Mouse (Mus musculus) embryonic facial prominence, embryonic 13.5 days (tissue): ENCODE results near the gene Ing5. TPM values are rescaled to one million over a fixed set of nuclear protein-coding genes. Genes with fewer than 3 reads are reported as not detected.
"Not testable (repeated sequence)": the region's sequence is repeated elsewhere in the genome, so short reads cannot be mapped to it uniquely, and the experiment has no call there.

ENCODE experiments used
- ATAC-seq: fragments of 200-750 bp; cut with Nextera tagmentation; 2 replicates; pipeline ENCODE4 v1.8.0; 2017; ENCODE audit warnings: low read depth; ENCODE audit not compliant: insufficient number of reproducible peaks, insufficient read depth, low FRiP score, low TSS enrichment
- H3K27ac ChIP-seq: fragments of 300-500 bp; sonication (generic); 2 replicates; pipeline ENCODE4 v1.5.1; 2015; ENCODE audit warnings: moderate library complexity, mild to moderate bottlenecking, inconsistent platforms
- H3K27me3 ChIP-seq: fragments of 300-500 bp; sonication (generic); 2 replicates; pipeline ENCODE4 v1.6.1; 2015; ENCODE audit warnings: mild to moderate bottlenecking, inconsistent platforms
- H3K36me3 ChIP-seq: fragments of 300-500 bp; sonication (generic); 2 replicates; pipeline ENCODE4 v1.6.1; 2015; ENCODE audit warnings: mild to moderate bottlenecking, inconsistent platforms
- H3K4me1 ChIP-seq: fragments of 300-500 bp; sonication (generic); 2 replicates; pipeline ENCODE4 v1.6.1; 2015; ENCODE audit warnings: inconsistent platforms
- H3K4me2 ChIP-seq: fragments of 300-500 bp; sonication (generic); 2 replicates; pipeline ENCODE4 v1.6.1; 2015; ENCODE audit warnings: moderate library complexity, mild to moderate bottlenecking, inconsistent platforms
- H3K4me3 ChIP-seq: fragments of 300-500 bp; sonication (generic); 2 replicates; pipeline ENCODE4 v1.5.1; 2015; ENCODE audit warnings: mild to moderate bottlenecking, inconsistent platforms
- H3K9ac ChIP-seq: fragments of 300-500 bp; sonication (generic); 2 replicates; pipeline ENCODE4 v1.6.1; 2015; ENCODE audit warnings: mild to moderate bottlenecking, inconsistent platforms
- H3K9me3 ChIP-seq: fragments of 300-500 bp; sonication (generic); 2 replicates; pipeline ENCODE4 v1.6.1; 2016; ENCODE audit warnings: inconsistent platforms
- WGBS: fragments of 180-500 bp; shearing (Covaris S2); methylation state at CpG from one replicate; pipeline ENCODE4 v1.1.7; 2015; ENCODE audit warnings: mixed read lengths; 5-methylcytosine and 5-hydroxymethylcytosine counted together
- polyA plus RNA-seq: library from polyadenylated mRNA; unstranded; fragments of >200 nt; fragmentation: Nextera tagmentation; extraction: Ambion mirVana; gene quantifications from 2 replicates; pipeline ENCODE4 v1.2.1, GENCODE M21; 2015

Ing5 gene
- polyA plus RNA-seq, 1 experiment from 2014 or later = 16.5 TPM

DNA sequence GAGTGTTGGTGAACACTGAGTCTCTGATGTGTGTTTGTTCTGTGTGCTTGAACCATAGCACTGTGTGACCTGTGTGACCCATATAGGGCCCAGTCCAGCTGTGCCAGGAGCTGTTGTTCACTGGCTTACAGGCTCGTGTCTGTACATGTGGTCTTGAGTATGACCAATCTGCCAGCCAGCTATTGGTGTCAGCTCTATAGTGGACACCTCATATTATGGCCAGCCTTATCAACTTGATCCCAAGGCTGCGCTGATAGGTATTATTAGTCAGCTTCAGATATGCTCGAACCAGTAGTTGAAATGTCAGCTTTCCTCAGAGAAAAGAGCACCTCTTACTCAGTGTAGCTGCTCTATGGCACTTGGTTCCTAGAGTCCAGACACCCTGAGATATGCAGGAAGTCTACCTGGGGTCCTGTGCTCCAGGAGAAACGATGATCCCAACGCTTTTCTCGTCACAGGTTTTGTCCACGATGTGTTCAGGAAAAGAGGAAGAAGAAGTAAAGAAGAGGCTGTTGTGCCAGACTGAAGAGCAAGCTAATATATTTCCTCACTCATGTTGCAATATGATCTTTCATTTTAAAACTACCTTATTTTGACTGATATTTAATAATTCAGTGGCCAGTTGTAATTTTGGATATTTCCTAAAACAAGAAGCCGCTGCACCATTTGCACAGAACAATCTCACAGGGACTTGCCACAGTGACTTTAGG lies 14.2 kb downstream of the Ing5 start:
- H3K4me2 ChIP-seq = no peak overlapping the region
- H3K9me3 ChIP-seq = no peaks in the 10 kb centered on the region
- H3K27ac ChIP-seq = no peak overlapping the region
- no peak overlapping the region for H3K9ac ChIP-seq
- 91% methylated on average over 8 of the region's 8 CpGs for WGBS
- no peak overlapping the region for H3K4me3 ChIP-seq
- no peak for ATAC-seq
- H3K36me3 ChIP-seq = peaks cover 88% of the 10 kb centered on the region
- H3K4me1 ChIP-seq = no peaks in the 10 kb centered on the region
- H3K27me3 ChIP-seq = no peaks in the 10 kb centered on the region

DNA sequence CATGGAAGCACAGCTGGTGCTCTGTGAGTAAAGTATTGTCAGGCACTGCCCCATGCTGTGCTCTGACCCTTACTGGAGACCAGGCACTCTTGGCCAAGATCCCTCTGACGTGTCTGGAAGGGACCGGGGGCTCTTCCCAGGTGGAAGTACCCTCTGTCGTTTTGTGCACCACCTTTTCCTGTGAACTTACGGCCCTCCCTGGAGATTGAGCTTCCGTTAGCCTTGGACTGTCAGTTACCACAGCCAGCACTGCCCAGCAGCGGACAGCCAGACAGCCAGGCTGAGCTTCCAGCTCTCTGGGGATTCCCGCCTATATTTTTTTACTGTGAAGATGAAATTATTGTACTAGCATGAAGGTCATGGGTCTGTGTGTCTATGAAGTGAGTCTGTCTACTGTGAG lies 15.0 kb downstream of the Ing5 start:
- no peak overlapping the region for H3K27ac ChIP-seq
- WGBS = 93% methylated on average over 7 of the region's 7 CpGs
- H3K4me1 ChIP-seq = no peaks in the 10 kb centered on the region
- H3K9me3 ChIP-seq = no peaks in the 10 kb centered on the region
- no peaks in the 10 kb centered on the region for H3K27me3 ChIP-seq
- H3K4me3 ChIP-seq = no peak overlapping the region
- ATAC-seq = no peak
- no peak overlapping the region for H3K9ac ChIP-seq
- H3K36me3 ChIP-seq = peaks cover 80% of the 10 kb centered on the region
- H3K4me2 ChIP-seq = no peak overlapping the region

DNA sequence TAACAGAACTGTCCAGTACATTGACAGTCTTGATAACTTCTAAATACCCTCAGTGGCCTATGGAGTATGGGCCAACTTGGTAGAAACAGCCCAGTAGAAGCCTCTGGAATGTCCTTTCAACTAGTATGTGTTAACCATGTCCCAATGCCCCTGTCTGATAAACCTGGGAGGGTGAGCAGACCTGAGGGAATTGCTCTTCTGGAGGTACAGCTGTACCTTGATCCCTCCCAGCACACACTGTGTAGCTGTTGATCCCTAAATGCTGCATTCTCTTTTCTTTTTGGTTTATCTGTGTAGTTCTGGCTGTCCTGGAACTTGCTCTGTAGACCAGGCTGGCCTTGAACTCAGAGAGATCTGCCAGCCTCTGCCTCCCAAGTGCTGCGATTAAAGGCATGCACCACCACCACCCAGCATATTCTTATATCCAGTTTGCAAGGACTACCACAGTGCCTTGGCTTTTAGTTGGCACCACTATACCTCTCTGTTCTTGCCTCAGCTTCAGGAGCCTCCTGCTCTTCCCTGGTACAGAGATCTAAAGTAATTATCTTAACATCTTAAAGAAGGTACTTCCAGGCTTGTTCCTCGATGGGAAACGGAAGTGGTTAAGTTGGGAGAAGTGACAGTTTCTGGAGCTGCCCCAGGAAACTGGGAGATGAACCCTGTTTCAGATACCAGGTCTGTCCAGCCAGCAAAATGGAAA lies 20.2 kb downstream of the Ing5 start:
- H3K27ac ChIP-seq = peak overlapping the region; percentile 96; the same call in 1 of the 2 replicates
- no peak for ATAC-seq

DNA sequence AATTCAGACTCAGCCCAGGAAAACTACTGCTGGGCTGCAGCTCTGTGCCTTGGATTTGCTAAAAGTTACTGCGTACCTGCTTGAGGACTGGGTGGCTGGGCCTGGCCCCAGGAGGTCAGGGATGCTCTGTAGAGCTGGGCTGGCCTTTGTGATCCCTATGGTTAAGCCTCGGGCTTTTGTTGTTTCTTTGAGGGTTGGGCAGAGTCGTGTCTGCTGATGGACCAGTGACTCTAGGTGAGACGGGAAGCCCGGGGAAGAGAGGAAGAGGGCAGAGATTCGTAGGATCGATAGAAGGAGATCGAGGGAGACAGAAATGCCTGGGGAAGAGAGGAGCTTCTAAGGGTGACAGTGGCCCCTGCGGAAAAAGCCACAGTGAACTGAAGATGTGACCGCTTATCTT lies 20.8 kb downstream of the Ing5 start, which contains the start of gene D2hgdh:
D2hgdh (plus strand) TSS at position 301 of the 400 bp plus-strand sequence.
- peaks cover 17% of the 10 kb centered on the region for H3K4me1 ChIP-seq
- no peaks in the 10 kb centered on the region for H3K9me3 ChIP-seq
- H3K4me2 ChIP-seq = peak within 1 kb of the TSS; percentile 70
- peak within 1 kb of the TSS; percentile 96 for H3K27ac ChIP-seq
- peak within 1 kb of the TSS; percentile 78 for H3K9ac ChIP-seq
- H3K27me3 ChIP-seq = no peaks in the 10 kb centered on the region
- H3K36me3 ChIP-seq = peaks cover 27% of the 10 kb centered on the region
- whole genome bisulfite sequencing = 5% methylated on average over 10 of the region's 10 CpGs
- ATAC-seq = no peak
- peak within 1 kb of the TSS; percentile 60 for H3K4me3 ChIP-seq

More for the DNA sequence above, 20.2 kb downstream of the Ing5 start:
- WGBS = 76% methylated on average over 3 of the region's 3 CpGs
- Histone ChIP-seq H3K9ac (peak overlapping the region; percentile 78; the same call in 1 of the 2 replicates), H3K36me3 (peaks cover 34% of the 10 kb centered on the region), H3K9me3 (no peaks in the 10 kb centered on the region), H3K4me1 (peaks cover 17% of the 10 kb centered on the region), H3K4me2 (peak overlapping the region; percentile 70; the same call in 1 of the 2 replicates), H3K4me3 (0 out of 2 replicates have a peak overlapping the region, but pooled peaks have one; percentile 60), H3K27me3 (no peaks in the 10 kb centered on the region)

DNA sequence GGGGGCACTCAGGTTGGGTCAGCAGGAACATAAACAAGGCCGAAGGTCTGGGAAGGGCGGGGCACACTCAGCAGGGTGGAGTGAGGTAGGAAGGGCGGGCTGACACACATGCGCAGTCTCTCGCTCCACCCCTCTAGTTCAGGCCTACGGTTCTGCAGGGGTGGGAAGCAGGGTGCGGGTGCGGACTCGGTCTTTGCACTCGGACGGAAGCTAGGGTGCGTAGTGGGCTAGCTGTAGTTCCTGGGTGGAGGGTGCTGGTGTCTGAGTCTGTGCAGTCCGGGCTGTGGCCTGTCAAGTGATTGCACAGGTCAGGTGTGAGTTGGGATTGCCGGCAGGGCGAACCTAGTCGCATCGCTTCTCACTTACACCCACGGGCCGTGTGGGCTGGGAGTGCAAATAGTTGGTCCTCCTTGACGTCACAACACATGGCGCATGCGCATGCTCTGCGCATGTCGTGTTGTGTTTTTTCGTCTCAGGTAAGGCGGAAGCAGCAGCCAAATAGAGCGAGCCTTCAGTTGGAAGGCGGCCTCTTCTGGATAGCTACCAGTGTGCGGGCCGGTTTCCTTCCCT lies 21.4 kb downstream of the Ing5 start:
- H3K9ac ChIP-seq = peak overlapping the region; percentile 78
- no peaks in the 10 kb centered on the region for H3K27me3 ChIP-seq
- no peaks in the 10 kb centered on the region for H3K9me3 ChIP-seq
- H3K27ac ChIP-seq = peak overlapping the region; percentile 96
- WGBS = under 1% methylated on average over 30 of the region's 30 CpGs
- peaks cover 21% of the 10 kb centered on the region for H3K36me3 ChIP-seq
- ATAC-seq = peak; percentile 95
- peak overlapping the region; percentile 70 for H3K4me2 ChIP-seq
- H3K4me1 ChIP-seq = peaks cover 17% of the 10 kb centered on the region
- peak overlapping the region; percentile 60 for H3K4me3 ChIP-seq

DNA sequence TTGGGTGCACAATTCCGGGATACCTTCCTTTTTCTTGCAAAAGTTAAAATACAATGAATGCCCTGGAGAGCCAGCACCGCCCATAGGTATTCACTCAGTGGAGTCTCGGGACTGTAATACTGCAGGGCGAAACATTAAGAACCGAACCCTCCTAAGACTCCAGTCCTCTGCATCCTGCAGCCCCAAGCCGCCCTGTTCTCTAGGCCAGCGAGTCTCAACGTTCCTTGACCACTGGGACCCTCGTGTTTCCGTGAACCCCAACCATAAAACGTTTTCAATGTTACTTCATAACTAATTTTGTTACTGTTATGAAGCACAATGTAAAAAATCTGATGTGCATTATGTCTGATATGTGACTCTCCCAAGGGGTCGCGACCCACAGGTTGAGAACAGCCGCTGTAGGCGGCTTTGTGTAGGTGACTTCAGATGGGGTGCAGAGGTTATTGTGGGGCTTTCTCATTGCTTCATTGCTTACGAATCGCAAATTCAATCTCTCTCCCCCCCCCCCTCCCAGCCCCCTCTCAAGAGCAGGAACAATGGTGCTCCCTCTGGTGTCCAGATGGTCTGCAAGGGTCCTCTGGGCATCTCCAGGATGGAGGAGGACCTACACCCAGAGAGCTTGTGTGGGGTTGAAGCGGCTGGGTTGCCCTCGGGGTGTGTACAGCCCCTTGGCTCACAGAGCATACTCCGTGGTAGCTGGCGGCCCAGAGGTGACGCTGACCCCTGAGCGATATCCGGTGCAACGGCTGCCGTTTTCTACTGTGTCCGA lies 22.2 kb downstream of the Ing5 start:
- 42% methylated on average over 27 of the region's 27 CpGs for WGBS
- H3K36me3 ChIP-seq = peaks cover 14% of the 10 kb centered on the region
- H3K4me3 ChIP-seq = peak overlapping the region; percentile 60
- peaks cover 17% of the 10 kb centered on the region for H3K4me1 ChIP-seq
- peak overlapping the region; percentile 78 for H3K9ac ChIP-seq
- ATAC-seq = no peak
- H3K9me3 ChIP-seq = no peaks in the 10 kb centered on the region
- H3K27me3 ChIP-seq = no peaks in the 10 kb centered on the region
- H3K27ac ChIP-seq = peak overlapping the region; percentile 96
- peak overlapping the region; percentile 70 for H3K4me2 ChIP-seq

DNA sequence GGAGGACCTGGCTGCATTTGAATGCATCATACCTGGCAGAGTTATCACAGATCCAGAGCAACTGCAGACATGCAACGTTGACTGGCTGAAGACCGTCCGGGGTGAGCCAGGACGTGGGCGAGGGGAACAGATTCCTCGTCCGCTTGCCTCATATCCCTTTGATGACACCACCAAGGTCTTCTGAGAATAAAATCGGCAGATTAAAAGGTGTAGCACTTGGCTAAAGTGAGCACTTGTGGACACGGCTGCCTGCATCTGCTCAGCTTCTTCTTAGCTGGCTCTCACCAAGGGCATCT lies 22.7 kb downstream of the Ing5 start:
- Histone ChIP-seq H3K27me3 (no peaks in the 10 kb centered on the region), H3K4me1 (peaks cover 17% of the 10 kb centered on the region), H3K9ac (peak overlapping the region; percentile 78; the same call in 1 of the 2 replicates), H3K4me3 (peak overlapping the region; percentile 60; the same call in 1 of the 2 replicates), H3K9me3 (no peaks in the 10 kb centered on the region), H3K36me3 (peaks cover 9% of the 10 kb centered on the region), H3K4me2 (peak overlapping the region; percentile 70), H3K27ac (no peak overlapping the region)
- no peak for ATAC-seq
- WGBS = 94% methylated on average over 9 of the region's 9 CpGs

DNA sequence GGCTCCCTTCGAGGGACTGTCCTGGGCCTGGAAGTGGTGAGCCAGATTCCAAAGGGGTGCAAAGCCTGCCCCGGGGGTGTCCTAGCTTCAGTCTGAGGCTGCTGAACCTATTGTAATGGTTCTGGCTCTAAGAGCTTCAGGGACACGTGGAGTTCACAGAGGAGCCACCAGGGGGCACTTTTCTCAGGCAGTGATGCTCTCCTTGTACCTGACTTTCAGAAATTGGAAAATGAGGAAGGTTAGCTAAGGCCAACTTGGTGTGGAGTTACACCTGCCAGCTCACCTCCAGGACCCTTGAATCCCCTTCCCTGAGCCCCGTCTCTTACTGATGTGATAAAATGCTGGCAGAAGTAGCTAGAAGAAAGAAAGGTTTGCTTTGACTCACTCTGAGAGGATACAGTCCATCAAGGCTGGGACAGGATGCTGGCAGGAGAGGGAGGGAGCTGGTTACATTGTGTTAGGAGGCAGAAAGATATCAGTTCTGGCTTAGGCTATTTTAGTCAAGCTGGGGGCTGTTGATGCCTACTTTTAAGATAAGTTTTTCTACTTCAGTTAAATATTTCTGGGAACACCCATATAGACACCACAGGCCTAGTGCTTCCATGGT lies 29.1 kb downstream of the Ing5 start:
- H3K4me2 ChIP-seq, H3K9ac ChIP-seq, ATAC-seq, H3K9me3 ChIP-seq, H3K4me3 ChIP-seq, H3K27me3 ChIP-seq, H3K27ac ChIP-seq, H3K4me1 ChIP-seq: not testable (repeated sequence)
- 45% methylated on average over 3 of the region's 4 CpGs for WGBS
- H3K36me3 ChIP-seq = peaks cover 28% of the 10 kb centered on the region

DNA sequence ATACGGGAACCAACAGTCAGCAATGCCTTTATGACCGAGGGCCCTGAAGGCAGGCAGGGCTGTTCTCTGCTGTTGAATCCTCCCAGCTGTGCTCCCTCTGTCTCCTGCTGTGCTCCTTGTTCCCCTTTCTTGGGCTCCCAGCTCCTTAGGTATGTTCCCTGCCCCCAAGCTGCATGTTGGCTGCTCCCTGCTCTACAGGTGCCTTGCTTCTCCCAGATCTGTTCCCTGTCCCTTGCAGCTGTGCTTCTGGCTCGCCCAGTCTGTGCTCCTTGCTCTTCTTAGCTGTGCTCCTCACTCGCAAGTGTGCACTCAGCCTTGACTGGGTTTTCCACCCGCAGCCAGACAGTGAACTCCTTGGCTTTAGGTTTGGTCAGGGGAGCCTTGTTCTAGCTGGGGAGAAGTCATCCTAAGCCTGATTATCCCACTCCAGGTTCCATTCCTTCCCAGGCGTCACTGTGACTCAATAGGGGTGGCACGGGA lies 30.9 kb downstream of the Ing5 start:
- no peaks in the 10 kb centered on the region for H3K4me1 ChIP-seq
- no peak overlapping the region for H3K4me3 ChIP-seq
- H3K9me3 ChIP-seq = no peaks in the 10 kb centered on the region
- no peak overlapping the region for H3K9ac ChIP-seq
- 87% methylated on average over 7 of the region's 7 CpGs for WGBS
- H3K27ac ChIP-seq = no peak overlapping the region
- H3K4me2 ChIP-seq = no peak overlapping the region
- H3K27me3 ChIP-seq = no peaks in the 10 kb centered on the region
- peak; percentile 3; the same call in 1 of the 2 replicates for ATAC-seq
- peaks cover 34% of the 10 kb centered on the region for H3K36me3 ChIP-seq

DNA sequence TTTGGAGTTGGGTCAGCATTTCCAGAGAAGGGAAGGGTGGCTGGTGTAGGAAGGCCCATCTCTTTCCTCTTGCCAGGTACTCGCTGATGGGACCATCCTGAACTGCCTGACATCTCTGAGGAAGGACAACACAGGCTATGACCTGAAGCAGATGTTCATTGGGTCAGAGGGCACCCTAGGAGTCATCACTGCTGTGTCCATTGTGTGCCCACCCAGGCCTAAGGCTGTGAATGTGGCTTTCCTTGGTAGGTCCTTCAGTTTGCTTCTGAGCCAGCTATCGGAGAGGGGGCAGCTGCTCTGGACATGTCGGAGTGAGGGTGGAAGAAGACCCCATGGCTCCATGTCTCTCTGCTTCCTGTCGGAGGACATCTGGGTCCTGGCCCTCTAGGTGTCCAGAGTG lies 31.4 kb downstream of the Ing5 start:
- no peak overlapping the region for H3K9ac ChIP-seq
- 90% methylated on average over 4 of the region's 4 CpGs for WGBS
- H3K4me1 ChIP-seq = no peaks in the 10 kb centered on the region
- H3K27me3 ChIP-seq = no peaks in the 10 kb centered on the region
- no peaks in the 10 kb centered on the region for H3K9me3 ChIP-seq
- H3K36me3 ChIP-seq = peaks cover 34% of the 10 kb centered on the region
- no peak overlapping the region for H3K27ac ChIP-seq
- ATAC-seq = peak; percentile 56
- no peak overlapping the region for H3K4me2 ChIP-seq
- H3K4me3 ChIP-seq = no peak overlapping the region
